Mouse (Mus musculus): Measurements from ENCODE around the gene Il12rb2. TPM values are rescaled to one million over a fixed set of nuclear protein-coding genes. Genes with fewer than 3 reads are reported as not detected.

The Il12rb2 gene
- polyA plus RNA-seq, 1 experiment from 2014 or later = 0.05 TPM

Other genes starting within 250 kb of the Il12rb2 start
- 392 and 514 TPM in 2 replicates for gene Serbp1, start 138.0 kb downstream of the Il12rb2 start, polyA plus RNA-seq (2016; fragmentation: Nextera tagmentation; extraction: Ambion mirVana)
- gene Il23r, start 115.7 kb upstream of the Il12rb2 start, polyA plus RNA-seq (2016; fragmentation: Nextera tagmentation; extraction: Ambion mirVana) = not detected in 2 replicates
- 3.6 and 6.3 TPM in 2 replicates for gene Tacstd2, start 159.6 kb upstream of the Il12rb2 start, polyA plus RNA-seq (2016; fragmentation: Nextera tagmentation; extraction: Ambion mirVana)